Mouse (Mus musculus): ENCODE data around the gene Pi4kb.
"Not testable (repeated sequence)": the region's sequence is repeated elsewhere in the genome, so short reads cannot be mapped to it uniquely, and the experiment has no call there.

GRCm38 (mm10) chr3:94936147-94936546 lies 38.4 kb upstream of the Pi4kb start:
- TF ChIP-seq CTCF (conservative IDR thresholded peaks at IDR 0.05 in 1 of 2, IDR thresholded peaks at IDR 0.05 in 1 of 2; ENCODE audit: low read depth in 2 of 2, low read length in 2 of 2); POLR2A (IDR thresholded peaks at IDR 0.05; ENCODE audit: low read depth, low read length); ELF1 (IDR thresholded peaks at IDR 0.05; ENCODE audit: low read depth, low read length); NELFE (IDR thresholded peaks at IDR 0.05; ENCODE audit: low read depth, low read length); CHD1 (IDR thresholded peaks at IDR 0.05; ENCODE audit: low read depth, low read length); USF2 (conservative IDR thresholded peaks at IDR 0.05; ENCODE audit: low read depth, low read length); RAD21 (IDR thresholded peaks at IDR 0.05; ENCODE audit: low read depth, low read length): not testable (repeated sequence)

Data from CH12.LX (cell line).